Mouse (Mus musculus): Measurements from ENCODE around the gene Traf5. TPM values are rescaled to one million over a fixed set of nuclear protein-coding genes. Genes with fewer than 3 reads are reported as not detected.

The Traf5 gene
- total RNA-seq, 4 experiments from 2014 or later, result 5.2 to 8.7 (median 6.4) TPM

GRCm38 (mm10) chr1:192066956-192067355 is 25.4 kb downstream of the Traf5 start:
- DNase-seq (ENCODE audit: low spot score in 2 of 2), result no peak

DNA sequence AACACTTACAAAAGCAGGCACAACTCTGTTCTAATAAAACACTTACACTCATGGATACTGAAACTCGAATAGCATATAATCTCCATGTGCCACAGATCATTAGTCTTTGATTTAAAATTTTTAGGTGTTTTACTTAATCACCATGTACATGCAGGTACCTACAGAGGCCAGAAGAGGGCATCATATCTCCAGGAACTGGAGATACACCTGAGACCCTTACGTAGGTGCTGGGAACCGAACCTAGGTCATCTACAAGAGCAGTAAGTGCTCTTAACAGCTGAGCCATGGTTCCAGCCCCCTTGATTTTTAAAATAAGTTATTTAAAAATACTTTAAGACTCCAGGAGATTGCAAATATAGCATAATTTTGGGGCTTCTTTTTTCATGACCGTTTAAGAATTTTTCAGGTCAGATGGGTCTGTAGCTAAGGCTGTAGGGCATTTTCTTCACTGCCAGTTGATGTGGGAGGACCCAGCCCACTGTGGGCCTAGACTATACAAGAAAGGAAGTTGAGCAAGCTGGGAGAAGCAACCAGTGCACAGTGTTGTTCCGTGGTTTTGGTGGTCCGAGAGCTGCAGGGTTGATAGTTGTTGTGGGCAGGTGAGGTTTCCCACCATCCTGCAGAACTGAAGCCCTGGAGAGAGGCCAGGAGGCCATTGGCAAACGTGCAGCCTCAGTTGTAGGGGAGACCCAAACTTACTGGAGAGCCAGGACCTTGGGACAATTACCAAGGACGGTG is 29.0 kb downstream of the Traf5 start:
- DNase-seq (ENCODE audit: low spot score in 2 of 2), result no peak

- no peak for DNase-seq (ENCODE audit: low spot score in 2 of 2)
These were observed 29.7 kb downstream of the Traf5 start for GRCm38 (mm10) chr1:192062682-192063081.

DNA sequence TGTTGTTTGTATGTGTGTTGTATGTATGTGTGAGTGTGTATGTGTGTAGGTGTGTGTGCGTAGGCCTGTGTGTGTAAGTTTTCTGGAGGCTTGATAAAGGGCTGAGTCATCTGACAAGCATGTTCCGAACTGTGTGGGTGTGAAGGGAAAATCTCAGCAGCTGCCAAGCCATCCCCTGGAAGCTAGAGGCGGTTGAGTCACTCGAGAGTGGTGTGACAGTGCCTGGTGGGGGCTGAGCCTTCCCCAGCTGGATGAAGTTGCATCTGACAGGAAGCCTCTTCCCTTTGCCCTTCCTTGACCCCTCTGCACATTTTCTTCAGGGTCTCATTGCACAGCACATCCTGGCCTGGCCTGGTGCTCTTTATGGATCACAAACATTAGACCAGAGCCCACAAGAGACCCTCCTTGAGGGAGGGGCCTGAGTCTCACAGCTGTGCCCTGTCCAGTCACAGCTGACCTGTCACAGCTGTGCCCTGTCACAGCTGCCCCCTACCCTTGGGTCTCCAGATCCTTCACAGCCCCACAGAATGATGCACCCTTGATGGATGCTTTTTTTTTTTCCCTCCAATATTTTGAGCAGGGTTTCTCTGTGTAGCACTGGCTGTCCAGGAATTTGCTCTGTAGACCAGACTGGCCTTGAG is 30.6 kb downstream of the Traf5 start:
- peak; percentile 43 to 92 for DNase-seq (ENCODE audit: low spot score in 2 of 2)

GRCm38 (mm10) chr1:192058911-192059310 is 33.4 kb downstream of the Traf5 start:
- DNase-seq (ENCODE audit: low spot score in 2 of 2), result no peak

GRCm38 (mm10) chr1:192053726-192054125 is 38.6 kb downstream of the Traf5 start:
- DNase-seq (ENCODE audit: low spot score in 2 of 2), result no peak

DNA sequence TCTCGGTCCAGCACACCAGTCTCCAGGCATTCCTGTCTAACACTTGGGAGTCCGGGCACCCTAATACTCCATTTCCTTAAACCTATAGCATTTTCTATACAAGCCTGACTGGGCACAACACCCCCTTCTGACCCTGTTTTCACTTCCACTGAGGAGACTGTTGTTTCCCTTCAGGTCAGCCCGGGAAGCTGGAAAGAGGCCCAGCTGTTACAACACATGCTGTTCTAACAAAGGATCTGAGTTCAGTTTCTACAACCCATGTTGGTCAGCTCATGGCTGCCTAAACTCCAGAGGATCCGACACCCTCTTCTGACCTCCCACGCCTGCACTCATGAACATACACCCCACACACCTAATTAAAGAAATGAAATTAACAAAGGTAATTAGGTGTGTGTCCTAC is 39.4 kb downstream of the Traf5 start:
- no peak for DNase-seq (ENCODE audit: low spot score in 2 of 2)

GRCm38 (mm10) chr1:192052461-192052860 is 39.9 kb downstream of the Traf5 start:
- DNase-seq (ENCODE audit: low spot score in 2 of 2), result no peak

DNA sequence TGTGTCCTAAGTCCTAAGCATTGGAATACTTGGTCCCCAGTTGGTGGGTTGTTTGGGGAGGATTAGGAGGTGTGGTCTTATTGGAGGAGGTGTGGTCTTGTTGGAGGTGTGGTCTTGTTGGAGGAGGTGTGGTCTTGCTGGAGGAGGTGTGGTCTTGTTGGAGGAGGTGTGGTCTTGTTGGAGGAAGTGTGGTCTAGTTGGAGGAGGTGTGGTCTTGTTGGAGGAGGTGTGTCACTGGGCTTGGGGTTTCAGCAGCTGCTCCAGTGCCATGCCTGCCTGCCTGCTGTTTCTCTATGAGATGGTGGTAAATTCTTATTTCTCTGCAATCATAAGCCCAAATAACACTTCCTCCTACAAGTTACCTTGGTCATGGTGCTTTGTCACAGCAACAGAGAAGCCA is 93.3 kb downstream of the Traf5 start:
- DNase-seq (ENCODE audit: low spot score in 2 of 2), result no peak

GRCm38 (mm10) chr1:191996621-191997185 is 95.7 kb downstream of the Traf5 start:
- DNase-seq (ENCODE audit: low spot score in 2 of 2), result peak in 1 of 2 experiments; percentile 43

GRCm38 (mm10) chr1:191995916-191996315 is 96.4 kb downstream of the Traf5 start:
- DNase-seq (ENCODE audit: low spot score in 2 of 2), result no peak

DNA sequence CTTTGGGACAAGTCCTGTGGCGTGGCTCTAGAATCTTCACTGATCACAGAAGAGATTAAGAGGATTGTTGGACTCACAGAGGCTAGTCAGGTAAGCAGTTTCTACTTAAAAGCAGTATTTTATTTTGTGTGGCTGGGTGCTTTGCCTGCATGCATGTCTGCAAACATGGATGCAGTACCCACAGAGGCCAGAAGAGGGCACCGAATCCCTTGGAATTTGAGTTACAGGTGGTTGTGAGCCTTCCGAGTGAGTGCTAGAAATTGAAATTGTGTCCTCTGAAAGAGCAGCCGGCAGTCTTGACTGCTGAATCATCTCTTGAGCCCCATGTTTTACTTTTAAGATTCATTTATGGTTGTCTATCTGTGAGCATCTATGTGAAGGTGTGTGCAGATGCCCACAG is 96.9 kb downstream of the Traf5 start:
- peak in 1 of 2 experiments; percentile 32 for DNase-seq (ENCODE audit: low spot score in 2 of 2)

DNA sequence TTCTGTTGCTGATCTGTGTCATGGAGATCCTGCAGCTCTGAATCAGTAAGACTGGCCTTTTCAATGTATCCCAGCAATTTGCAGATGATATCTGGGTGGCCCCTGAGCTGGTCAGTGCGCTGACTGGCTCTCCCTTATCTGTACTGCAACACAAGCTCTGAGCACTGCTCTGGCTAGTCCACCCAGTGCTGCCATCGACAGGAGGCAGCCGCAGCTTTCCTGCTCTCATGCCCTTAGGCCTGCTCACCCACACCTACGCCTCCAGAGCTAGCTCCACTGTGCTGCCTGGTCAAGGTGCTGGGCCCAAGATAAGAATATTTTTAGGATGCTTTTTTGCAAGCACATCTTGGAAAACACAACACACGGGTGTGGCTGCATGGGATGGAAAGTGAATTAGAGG is 97.9 kb downstream of the Traf5 start:
- DNase-seq (ENCODE audit: low spot score in 2 of 2), result no peak

DNA sequence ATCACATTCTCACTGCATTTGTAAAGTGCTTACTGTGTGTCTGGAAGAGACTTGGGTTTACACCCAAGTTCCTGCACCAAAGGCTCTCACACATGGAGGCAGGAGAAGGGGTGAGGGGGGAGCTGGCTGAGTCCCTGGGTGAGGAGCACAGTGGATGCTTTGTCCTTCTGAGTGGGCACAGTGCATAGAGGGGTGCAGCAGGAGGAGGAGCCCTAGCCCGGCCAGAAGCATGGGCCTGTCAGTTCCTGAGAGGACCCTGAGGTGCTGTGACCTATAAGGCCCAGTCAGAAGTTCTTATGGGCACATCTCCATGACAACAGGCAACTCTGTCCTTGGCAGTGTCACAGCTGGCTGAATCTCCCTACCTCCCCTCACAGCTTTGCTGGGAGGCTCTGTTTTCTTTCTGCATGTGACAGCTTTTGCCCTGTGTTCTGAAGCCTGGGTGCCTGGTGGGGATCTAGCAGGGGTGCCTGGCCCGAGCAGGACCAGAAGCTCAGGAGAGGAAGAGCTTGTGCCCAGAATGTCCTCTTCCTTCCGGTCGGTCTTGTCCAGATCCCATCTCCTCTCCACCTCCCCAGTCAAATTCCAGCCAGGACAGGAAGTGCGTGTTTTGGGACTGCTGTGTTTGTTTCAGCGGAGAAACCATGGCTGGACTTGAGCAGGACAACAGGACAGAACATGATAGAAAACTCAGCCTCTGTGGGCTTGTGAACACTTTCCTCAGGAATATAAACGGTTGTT is 100.1 kb downstream of the Traf5 start:
- no peak for DNase-seq (ENCODE audit: low spot score in 2 of 2)

GRCm38 (mm10) chr1:191989994-191990393 is 102.4 kb downstream of the Traf5 start:
- peak; percentile 86 to 97 for DNase-seq (ENCODE audit: low spot score in 2 of 2)

- no peak for DNase-seq (ENCODE audit: low spot score in 2 of 2)
These were observed 103.3 kb downstream of the Traf5 start for GRCm38 (mm10) chr1:191989060-191989459.

GRCm38 (mm10) chr1:191988646-191989045 is 103.7 kb downstream of the Traf5 start:
- DNase-seq (ENCODE audit: low spot score in 2 of 2), result no peak

GRCm38 (mm10) chr1:191987481-191987769 is 104.9 kb downstream of the Traf5 start:
- DNase-seq (ENCODE audit: low spot score in 2 of 2), result no peak

DNA sequence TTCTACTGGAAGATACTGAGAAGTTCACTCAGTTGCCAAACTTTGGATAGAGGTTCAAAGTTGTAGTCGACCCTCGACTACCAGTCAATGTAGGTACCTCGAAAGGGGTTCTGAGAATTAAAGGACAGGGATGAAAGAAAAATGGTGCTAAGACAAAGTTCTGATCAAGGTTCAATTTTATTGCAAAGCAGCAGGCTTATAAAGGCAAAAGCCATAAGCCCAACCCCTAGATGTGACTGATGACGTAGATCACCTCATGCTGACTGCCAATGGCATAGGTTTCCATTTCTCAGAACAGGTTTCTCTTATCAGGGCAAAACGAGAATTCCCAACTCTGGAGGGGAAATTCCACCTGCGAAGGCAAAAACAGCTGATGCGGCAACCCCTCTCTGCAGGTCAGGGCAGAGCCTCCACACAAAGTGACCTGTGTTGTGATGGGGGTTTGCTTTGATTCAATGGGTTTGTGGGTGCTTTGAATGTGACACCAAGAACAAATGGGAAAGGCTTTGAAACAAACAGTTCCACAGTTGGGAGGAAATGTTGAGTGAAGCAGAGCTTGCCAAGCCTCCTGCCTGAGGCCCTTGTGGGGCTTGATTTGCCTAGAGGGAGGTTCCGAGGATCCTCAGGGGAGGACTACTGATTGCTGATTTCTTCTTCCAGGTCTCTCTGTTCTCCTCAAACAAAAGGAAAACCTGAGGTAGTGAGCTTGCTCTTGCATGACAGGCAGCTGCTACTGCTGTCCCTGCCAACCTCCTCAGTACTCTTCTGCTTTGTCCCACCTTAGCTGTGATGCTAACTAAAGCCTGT is 105.5 kb downstream of the Traf5 start:
- no peak for DNase-seq (ENCODE audit: low spot score in 2 of 2)

GRCm38 (mm10) chr1:191981426-191982102 is 110.8 kb downstream of the Traf5 start:
- no peak for DNase-seq (ENCODE audit: low spot score in 2 of 2)

DNA sequence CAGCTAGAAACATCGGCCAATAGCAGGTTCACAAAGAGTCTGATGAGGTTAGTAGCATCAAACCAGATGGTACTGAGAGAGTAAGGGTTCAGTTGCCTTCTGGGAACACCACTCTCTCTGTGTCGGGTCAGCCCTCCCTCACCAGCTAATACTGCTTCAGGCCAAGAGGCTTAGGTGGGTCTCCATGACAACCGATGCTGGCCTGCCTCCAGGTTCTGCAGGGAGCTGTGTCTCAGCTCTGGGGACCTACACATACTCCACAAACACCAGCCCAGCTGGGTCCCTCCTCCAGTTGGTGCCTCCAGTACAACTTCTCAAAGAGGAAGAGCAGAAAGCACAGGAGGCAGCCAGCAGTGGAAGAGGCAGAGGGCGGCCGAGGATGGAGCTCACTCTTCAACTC is 115.2 kb downstream of the Traf5 start, which contains the start of gene Rd3:
Gene Rd3, plus strand, starts transcription at position 184 of the 400 bp plus-strand sequence.
- peak in 1 of 2 experiments; percentile 52 for DNase-seq (ENCODE audit: low spot score in 2 of 2)

All from left cerebral cortex, adult 8-10 months (tissue).